Mouse (Mus musculus) liver, embryonic 11.5 days (tissue): ENCODE data around the gene Kctd13. TPM values are rescaled to one million over a fixed set of nuclear protein-coding genes. Genes with fewer than 3 reads are reported as not detected.

Source experiments
- ATAC-seq: fragments of 200-750 bp; cut with Nextera tagmentation; replicated peaks from 2 replicates; pipeline ENCODE4 v1.8.0; 2017; ENCODE audit warnings: moderate number of reproducible peaks, mild to moderate bottlenecking, moderate TSS enrichment, moderate library complexity; ENCODE audit not compliant: low FRiP score
- DNase-seq: peaks from one replicate; pipeline ENCODE4 v3.0.0-alpha.2; 2017; ENCODE audit warnings: low spot score
- H3K27ac ChIP-seq: fragments of 300-500 bp; sonication (generic); 2 replicates; pipeline ENCODE4 v1.5.1; 2014; ENCODE audit warnings: mild to moderate bottlenecking, low read depth, low read length, control low read depth
- H3K27me3 ChIP-seq: fragments of 300-500 bp; sonication (generic); replicated peaks from 2 replicates; pipeline ENCODE4 v1.6.1; 2014; ENCODE audit warnings: low read length, mixed read lengths; ENCODE audit not compliant: control insufficient read depth, insufficient read depth
- H3K36me3 ChIP-seq: fragments of 300-500 bp; sonication (generic); 2 replicates; pipeline ENCODE4 v1.6.1; 2014; ENCODE audit warnings: mild to moderate bottlenecking, low read length, moderate library complexity, mixed read lengths; ENCODE audit not compliant: control insufficient read depth, insufficient read depth
- H3K4me1 ChIP-seq: fragments of 300-500 bp; sonication (generic); replicated peaks from 2 replicates; pipeline ENCODE4 v1.6.1; 2014; ENCODE audit warnings: low read length, mixed read lengths; ENCODE audit not compliant: control insufficient read depth, insufficient read depth
- H3K4me2 ChIP-seq: fragments of 300-500 bp; sonication (generic); 2 replicates; pipeline ENCODE4 v1.6.1; 2014; ENCODE audit warnings: mild to moderate bottlenecking, control low read depth, moderate library complexity
- H3K4me3 ChIP-seq: fragments of 300-500 bp; sonication (generic); 2 replicates; pipeline ENCODE4 v1.5.1; 2014; ENCODE audit warnings: low read depth, low read length, control low read depth
- H3K9ac ChIP-seq: fragments of 300-500 bp; sonication (generic); 2 replicates; pipeline ENCODE4 v1.6.1; 2014; ENCODE audit warnings: low read depth, low read length, control low read depth
- H3K9me3 ChIP-seq: fragments of 300-500 bp; sonication (generic); 2 replicates; pipeline ENCODE4 v1.6.1; 2016; ENCODE audit warnings: low read length, inconsistent platforms, mixed read lengths; ENCODE audit not compliant: control insufficient read depth
- WGBS: fragments of 180-500 bp; shearing (Covaris S2); extraction: QIAGEN DNeasy Blood & Tissue Kit; methylation state at CpG from one replicate; pipeline ENCODE4 v1.1.7; 2014; 5-methylcytosine and 5-hydroxymethylcytosine counted together
- polyA plus RNA-seq: library from polyadenylated mRNA; unstranded; fragments of >200 nt; fragmentation: Nextera tagmentation; extraction: Ambion mirVana; gene quantifications from 2 replicates; pipeline ENCODE4 v1.2.1, GENCODE M21; 2014

Kctd13 gene
- polyA plus RNA-seq, 1 experiment from 2014 or later: 16.5 TPM

DNA sequence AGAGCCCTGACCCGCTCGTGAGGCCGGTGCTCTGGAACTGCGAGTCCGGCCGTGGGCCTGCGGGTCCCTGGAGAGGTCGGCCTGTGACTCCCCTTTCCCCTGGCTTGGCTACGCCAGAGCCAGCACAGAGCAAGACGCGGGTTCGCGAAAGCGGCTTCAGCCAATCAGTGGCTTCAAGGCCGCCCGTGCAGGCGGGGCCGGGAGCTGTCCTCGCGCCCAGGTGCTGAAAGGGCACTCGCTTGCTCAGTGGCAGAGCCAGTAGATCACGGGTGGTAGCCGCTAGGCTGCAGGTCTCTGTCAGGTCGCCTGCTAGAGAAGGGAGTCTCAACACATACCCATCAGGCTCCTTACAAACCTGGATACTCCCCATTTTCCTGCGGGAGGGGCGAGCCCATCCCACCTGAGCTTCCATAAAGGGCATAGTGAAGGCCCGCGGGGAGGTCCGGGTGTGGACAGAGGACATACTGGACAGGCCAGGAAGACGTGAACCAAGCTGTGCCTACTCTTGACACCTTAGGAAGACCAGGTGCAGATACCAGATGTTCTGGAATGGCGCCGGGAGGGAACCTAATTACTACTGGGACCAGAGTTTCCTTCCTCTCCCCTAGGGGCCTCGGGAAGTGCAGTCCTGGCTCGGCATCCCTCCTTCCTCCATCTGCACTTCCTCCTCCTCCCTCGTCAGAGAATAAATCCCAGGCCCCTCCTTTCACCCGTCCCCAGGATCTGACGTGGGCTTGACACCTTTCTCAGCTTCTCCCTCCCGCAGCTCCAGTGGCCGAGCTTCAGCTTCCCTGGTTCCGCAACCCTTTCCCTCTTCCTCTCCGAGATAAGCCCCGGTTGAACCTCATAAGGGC, 21.3 kb downstream of the Kctd13 start, which contains the start of gene Sez6l2:
TSS of gene Sez6l2 (plus strand) at position 771 of the 854 bp plus-strand sequence.
- H3K27me3 ChIP-seq: peaks cover 35% of the 10 kb centered on the region
- DNase-seq (peak; percentile 96), ATAC-seq (peak; percentile 85)
- peaks cover 10% of the 10 kb centered on the region for H3K4me1 ChIP-seq
- WGBS: 2% methylated on average over 42 of the region's 42 CpGs
- peaks cover 7% of the 10 kb centered on the region; the same call in 1 of the 2 replicates for H3K36me3 ChIP-seq
- H3K9ac ChIP-seq: no peak within 1 kb of the TSS
- no peak within 1 kb of the TSS for H3K27ac ChIP-seq
- peak within 1 kb of the TSS; percentile 99 for H3K4me2 ChIP-seq
- peak within 1 kb of the TSS; percentile 53 for H3K4me3 ChIP-seq
- H3K9me3 ChIP-seq: no peaks in the 10 kb centered on the region

DNA sequence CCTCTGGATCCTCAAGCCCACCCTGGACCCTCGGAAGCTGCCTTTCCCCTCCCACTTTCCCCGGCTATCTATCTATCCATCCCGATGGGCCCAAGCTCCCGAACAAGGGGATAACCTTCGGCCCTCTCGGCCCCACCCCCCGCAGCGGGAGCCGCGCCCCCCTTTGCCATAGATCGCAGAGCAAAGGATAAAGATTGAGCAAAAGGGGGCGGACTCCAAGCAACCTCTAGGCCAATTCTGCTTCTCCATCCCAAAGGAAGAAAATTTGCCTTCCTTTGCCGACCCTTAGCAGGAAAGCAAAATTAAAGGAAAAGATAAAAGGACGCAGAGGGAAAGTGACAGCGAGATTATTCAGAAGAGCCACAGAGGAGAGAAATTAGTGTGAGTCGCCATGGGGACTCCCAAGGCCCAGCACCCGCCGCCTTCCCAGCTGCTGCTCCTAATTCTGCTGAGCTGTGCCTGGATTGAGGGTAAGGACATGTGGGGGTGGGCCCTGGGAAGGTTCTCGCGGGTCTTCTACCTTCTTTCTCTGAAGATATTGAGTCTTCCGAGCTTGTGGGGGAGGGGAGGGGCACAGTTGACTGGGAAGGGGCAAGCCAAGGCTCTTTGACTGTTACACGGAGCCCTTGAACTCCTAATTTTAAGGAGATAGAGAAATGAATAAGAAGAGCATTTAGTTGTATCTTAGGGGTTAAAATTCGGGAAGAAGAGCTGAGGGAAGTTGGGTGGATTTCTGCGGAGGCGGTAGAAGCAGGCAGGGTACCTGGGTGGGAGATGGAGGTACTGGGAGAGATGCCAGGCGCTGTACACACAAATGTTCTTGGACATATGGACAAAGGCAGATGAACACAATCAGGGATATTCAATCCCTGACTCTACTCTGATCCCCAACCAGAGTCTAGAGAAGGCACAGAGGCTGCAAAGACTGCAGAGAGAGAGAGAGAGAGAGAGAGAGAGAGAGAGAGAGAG, 22.3 kb downstream of the Kctd13 start:
- Histone ChIP-seq H3K36me3 (peaks cover 2% of the 10 kb centered on the region; the same call in 1 of the 2 replicates), H3K4me2 (peak overlapping the region; percentile 99; the same call in 1 of the 2 replicates), H3K4me1 (peaks cover 10% of the 10 kb centered on the region), H3K9ac (no peak overlapping the region), H3K27me3 (peaks cover 35% of the 10 kb centered on the region), H3K4me3 (no peak overlapping the region; the same call in 1 of the 2 replicates), H3K9me3 (no peaks in the 10 kb centered on the region), H3K27ac (no peak overlapping the region)
- 8% methylated on average over 26 of the region's 26 CpGs for WGBS
- ATAC-seq (no peak), DNase-seq (no peak)

DNA sequence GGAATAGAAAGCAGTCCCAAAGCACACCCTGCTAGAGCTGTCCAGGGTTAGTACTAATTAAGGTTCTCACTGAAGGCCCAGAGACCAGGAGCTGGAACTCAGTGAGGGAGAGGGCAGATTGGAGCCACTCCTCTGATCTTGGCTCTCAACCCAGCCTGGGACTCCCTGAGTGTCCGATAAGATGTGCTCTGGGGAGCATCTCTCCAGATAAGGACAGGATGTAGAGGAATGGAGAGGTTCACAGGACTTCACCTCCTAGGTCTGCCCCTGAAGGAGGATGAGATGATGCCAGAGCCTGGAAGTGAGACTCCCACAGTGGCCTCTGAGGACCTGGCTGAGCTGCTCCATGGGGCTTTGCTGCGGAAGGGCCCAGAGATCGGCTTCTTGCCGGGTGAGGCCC, 23.1 kb downstream of the Kctd13 start:
- H3K4me2 ChIP-seq: no peak overlapping the region
- no peak overlapping the region for H3K27ac ChIP-seq
- peaks cover 10% of the 10 kb centered on the region for H3K4me1 ChIP-seq
- H3K9me3 ChIP-seq: no peaks in the 10 kb centered on the region
- H3K27me3 ChIP-seq: peaks cover 35% of the 10 kb centered on the region
- H3K4me3 ChIP-seq: no peak overlapping the region
- WGBS: 15% methylated on average over 4 of the region's 4 CpGs
- no peaks in the 10 kb centered on the region for H3K36me3 ChIP-seq
- no peak overlapping the region for H3K9ac ChIP-seq
- ATAC-seq (no peak), DNase-seq (no peak)

DNA sequence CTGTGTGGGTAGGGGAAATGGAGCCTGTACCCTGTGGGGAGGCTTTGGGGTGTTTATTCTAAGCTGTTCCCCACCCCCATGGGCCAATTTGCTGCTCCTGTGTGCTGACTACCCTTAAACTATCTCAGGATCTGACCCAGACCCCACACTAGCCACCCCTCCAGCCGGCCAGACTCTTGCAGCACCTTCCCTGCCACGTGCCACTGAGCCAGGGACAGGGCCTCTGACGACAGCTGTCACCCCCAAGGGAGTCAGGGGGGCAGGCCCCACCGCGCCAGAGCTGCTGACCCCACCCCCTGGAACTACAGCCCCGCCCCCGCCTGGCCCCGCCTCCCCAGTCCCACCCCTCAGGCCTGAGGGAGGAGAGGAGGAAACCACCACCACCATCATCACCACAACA, 24.0 kb downstream of the Kctd13 start:
- 0% methylated on average over 8 of the region's 8 CpGs for WGBS
- no peak for ATAC-seq
- H3K4me2 ChIP-seq: no peak overlapping the region

DNA sequence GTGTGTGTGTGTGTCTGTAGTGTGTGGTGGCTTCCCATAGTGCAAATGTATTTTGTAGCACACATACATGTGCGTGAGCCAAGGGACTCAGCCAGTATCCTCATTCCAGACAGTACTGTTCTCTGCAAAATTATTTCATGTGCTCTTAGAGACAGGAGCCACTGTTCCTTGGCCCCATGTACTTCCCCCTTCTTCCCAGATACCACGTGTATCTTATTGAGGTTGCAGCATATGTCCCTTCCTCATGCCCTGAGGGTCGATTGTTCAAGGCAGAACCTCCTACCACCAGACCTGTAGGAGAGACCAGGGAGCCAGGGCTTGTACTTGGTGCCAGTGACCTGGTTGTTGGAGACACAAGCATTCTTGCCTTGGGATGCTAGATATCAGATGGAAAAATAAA, 26.4 kb downstream of the Kctd13 start:
- Histone ChIP-seq H3K4me2 (no peak overlapping the region), H3K36me3 (no peaks in the 10 kb centered on the region), H3K27ac (no peak overlapping the region), H3K27me3 (peaks cover 32% of the 10 kb centered on the region), H3K9me3 (no peaks in the 10 kb centered on the region), H3K4me1 (peaks cover 3% of the 10 kb centered on the region; the same call in 1 of the 2 replicates), H3K9ac (no peak overlapping the region), H3K4me3 (no peak overlapping the region)
- ATAC-seq: no peak
- 42% methylated on average over 3 of the region's 3 CpGs for WGBS
- DNase-seq: no peak

More for the DNA sequence above, 24.0 kb downstream of the Kctd13 start:
- no peaks in the 10 kb centered on the region for H3K9me3 ChIP-seq
- no peaks in the 10 kb centered on the region for H3K36me3 ChIP-seq
- no peak overlapping the region for H3K27ac ChIP-seq
- no peak for DNase-seq
- H3K4me3 ChIP-seq: no peak overlapping the region
- H3K27me3 ChIP-seq: peaks cover 35% of the 10 kb centered on the region
- no peak overlapping the region for H3K9ac ChIP-seq
- H3K4me1 ChIP-seq: peaks cover 10% of the 10 kb centered on the region

DNA sequence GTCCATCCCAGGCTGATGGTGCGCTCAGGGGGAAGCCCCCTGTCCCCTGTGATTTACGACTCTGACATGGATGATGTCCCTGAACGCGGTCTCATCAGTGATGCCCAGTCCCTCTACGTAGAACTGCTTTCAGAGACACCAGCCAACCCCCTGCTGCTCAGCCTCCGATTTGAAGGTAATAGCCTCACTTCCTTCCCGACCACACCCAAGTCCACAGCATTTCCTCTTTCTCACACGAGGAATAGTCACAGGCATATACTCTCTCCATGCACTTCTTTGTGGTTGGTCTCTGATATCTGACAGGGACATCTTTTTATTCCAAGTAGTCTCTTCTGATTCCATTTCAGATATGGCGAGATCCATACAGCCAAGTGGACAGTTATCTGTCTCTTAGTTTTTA, 31.1 kb downstream of the Kctd13 start:
- no peaks in the 10 kb centered on the region for H3K4me1 ChIP-seq
- no peak overlapping the region for H3K4me2 ChIP-seq
- no peaks in the 10 kb centered on the region for H3K9me3 ChIP-seq
- H3K27ac ChIP-seq: no peak overlapping the region
- no peaks in the 10 kb centered on the region for H3K36me3 ChIP-seq
- no peak for DNase-seq
- ATAC-seq: no peak
- 56% methylated on average over 9 of the region's 9 CpGs for WGBS
- no peak overlapping the region for H3K9ac ChIP-seq
- H3K4me3 ChIP-seq: no peak overlapping the region
- peaks cover 17% of the 10 kb centered on the region for H3K27me3 ChIP-seq

DNA sequence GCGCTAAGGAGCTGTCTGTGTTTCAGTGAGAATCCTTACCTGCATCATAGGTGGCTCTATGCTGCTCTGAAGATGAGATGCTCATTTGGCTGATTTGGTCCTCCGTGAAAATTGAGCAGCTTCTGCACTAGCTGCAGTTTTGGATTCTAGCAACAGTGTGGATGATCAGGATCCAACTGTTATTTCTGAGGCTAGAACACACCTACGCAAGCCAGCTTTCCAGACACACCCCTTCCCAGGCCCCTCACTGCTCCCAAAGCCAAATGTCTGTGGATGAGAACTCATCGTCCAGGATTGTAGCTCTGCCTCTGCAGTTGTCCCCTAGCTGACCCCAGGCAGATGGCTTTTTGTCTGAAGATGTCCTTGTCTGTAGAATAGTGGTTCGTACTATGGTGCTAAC, 32.4 kb downstream of the Kctd13 start:
- Histone ChIP-seq H3K4me1 (no peaks in the 10 kb centered on the region), H3K4me3 (no peak overlapping the region), H3K4me2 (no peak overlapping the region), H3K27me3 (peaks cover 17% of the 10 kb centered on the region), H3K9ac (no peak overlapping the region), H3K9me3 (no peaks in the 10 kb centered on the region), H3K36me3 (no peaks in the 10 kb centered on the region), H3K27ac (no peak overlapping the region)
- DNase-seq: no peak
- WGBS: 77% methylated on average over 5 of the region's 5 CpGs
- no peak for ATAC-seq

DNA sequence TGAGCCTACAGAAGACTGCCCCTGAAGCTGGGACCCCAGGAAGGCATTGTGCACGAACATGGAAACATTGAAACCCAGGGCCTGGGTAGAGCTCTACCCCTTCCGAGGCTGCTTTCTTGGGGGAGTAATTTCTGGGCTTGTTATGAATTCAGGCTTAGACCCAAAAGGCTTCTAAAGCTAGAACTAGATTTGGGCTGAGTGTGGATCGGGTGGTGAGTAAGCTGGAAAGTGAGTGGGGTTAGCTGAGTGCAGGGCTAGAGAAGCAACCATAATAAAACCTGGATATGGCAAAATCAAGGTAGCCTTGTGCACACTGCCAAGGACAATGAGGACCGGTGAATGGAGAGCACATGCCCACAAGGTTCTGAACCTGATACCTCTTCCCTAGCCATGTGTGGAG, 33.3 kb downstream of the Kctd13 start:
- ATAC-seq (no peak), DNase-seq (no peak)
- WGBS: 78% methylated on average over 4 of the region's 4 CpGs
- peaks cover 17% of the 10 kb centered on the region for H3K27me3 ChIP-seq
- no peaks in the 10 kb centered on the region for H3K4me1 ChIP-seq
- H3K9ac ChIP-seq: no peak overlapping the region
- no peak overlapping the region for H3K27ac ChIP-seq
- H3K4me3 ChIP-seq: no peak overlapping the region
- no peaks in the 10 kb centered on the region for H3K36me3 ChIP-seq
- H3K9me3 ChIP-seq: no peaks in the 10 kb centered on the region
- H3K4me2 ChIP-seq: no peak overlapping the region
